Comparison of ENCODE assay signal across 20 mouse cellular contexts in the genomic region with DNA sequence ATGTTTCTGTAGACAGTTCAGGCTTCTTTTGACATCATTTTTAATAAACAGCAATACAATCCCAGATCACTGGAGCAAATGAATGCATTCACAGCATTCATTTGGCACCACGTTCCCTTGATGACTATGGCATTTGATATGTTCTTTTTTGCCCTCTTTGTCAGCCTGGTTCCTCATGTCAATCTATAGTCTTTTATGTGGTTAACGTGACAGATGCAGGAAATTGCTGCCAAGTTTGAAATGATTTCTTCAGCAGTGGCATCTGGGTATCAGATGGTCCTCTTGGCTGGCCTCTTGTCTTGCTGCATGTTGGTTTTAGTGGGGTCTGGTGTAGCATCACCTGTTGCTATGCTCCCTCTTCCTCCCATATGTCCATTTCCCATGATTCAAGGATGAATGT.
A peak's percentile ranks its signal among the peaks of the same experiment; 100 is the strongest.
DNase-seq lines count a peak whose midpoint lies in the region; ATAC-seq and TF ChIP-seq lines count a peak whose summit lies in the region.
"Had no signal": no experiment of that assay in that cellular context is flagged by ENCODE, and none has a peak within 500 bp of the region (broad histone marks: within the 10 kb centered on the region; RNA-seq: fewer than 3 reads in every experiment).

No protein-coding gene starts in this region.

- H3K36me3 ChIP-seq in forebrain, embryonic 13.5 days (ENCODE audit: poor library complexity, severe bottlenecking) = no peaks in the 10 kb centered on the region
- H3K36me3 ChIP-seq in forebrain, embryonic 10.5 days (replicated peaks) = no peaks in the 10 kb centered on the region
- H3K36me3 ChIP-seq in midbrain, postnatal 0 days (ENCODE audit: insufficient read depth, low read length) = no peaks in the 10 kb centered on the region
- no peaks in the 10 kb centered on the region for H3K36me3 ChIP-seq in midbrain, embryonic 13.5 days
- H3K36me3 ChIP-seq: hindbrain, embryonic 10.5 days; limb, embryonic 13.5 days; neural tube, embryonic 12.5 days had no signal

- no peak overlapping the region for H3K27ac ChIP-seq in forebrain, embryonic 13.5 days
- H3K27ac ChIP-seq in forebrain, embryonic 10.5 days = no peak overlapping the region
- no peak overlapping the region for H3K27ac ChIP-seq in midbrain, postnatal 0 days (ENCODE audit: low read depth, low read length)
- no peak overlapping the region for H3K27ac ChIP-seq in midbrain, embryonic 13.5 days
- H3K27ac ChIP-seq: gastrocnemius, adult 2 months; hindbrain, embryonic 10.5 days; limb, embryonic 13.5 days; neural tube, embryonic 12.5 days; stomach, postnatal 0 days had no signal

- 29% methylated on average over 2 of the region's 2 CpGs for WGBS in forebrain, embryonic 13.5 days
- 62% methylated on average over 2 of the region's 2 CpGs for WGBS in forebrain, embryonic 10.5 days
- 36% methylated on average over 2 of the region's 2 CpGs for WGBS in midbrain, postnatal 0 days
- 45% methylated on average over 2 of the region's 2 CpGs for WGBS in midbrain, embryonic 13.5 days

- no peak for TF ChIP-seq CTCF in midbrain, postnatal 0 days (IDR thresholded peaks at IDR 0.05)

- H3K4me3 ChIP-seq in forebrain, embryonic 13.5 days = no peak overlapping the region
- H3K4me3 ChIP-seq in forebrain, embryonic 10.5 days = no peak overlapping the region
- H3K4me3 ChIP-seq in midbrain, postnatal 0 days (ENCODE audit: low read depth, low read length) = no peak overlapping the region
- H3K4me3 ChIP-seq in midbrain, embryonic 13.5 days (replicated peaks) = no peak overlapping the region
- H3K4me3 ChIP-seq: erythroblast, embryonic 14.5 days; gastrocnemius, adult 2 months; hindbrain, embryonic 10.5 days; limb, embryonic 13.5 days; neural tube, embryonic 12.5 days had no signal

- H3K4me1 ChIP-seq in forebrain, embryonic 13.5 days = no peaks in the 10 kb centered on the region
- 0 out of 2 replicates have a peak, but pooled peaks cover 6% of the 10 kb centered on the region for H3K4me1 ChIP-seq in forebrain, embryonic 10.5 days
- no peaks in the 10 kb centered on the region for H3K4me1 ChIP-seq in midbrain, postnatal 0 days (ENCODE audit: insufficient read depth, low read length)
- 0 out of 2 replicates have a peak, but pooled peaks cover 3% of the 10 kb centered on the region for H3K4me1 ChIP-seq in midbrain, embryonic 13.5 days (replicated peaks)
- H3K4me1 ChIP-seq: hindbrain, embryonic 10.5 days; limb, embryonic 13.5 days; neural tube, embryonic 12.5 days had no signal

- DNase-seq in forebrain, embryonic 10.5 days (ENCODE audit: extremely low spot score, low spot score) = no peak
- DNase-seq in midbrain, postnatal 0 days (ENCODE audit: low spot score) = peak; percentile 61
- peak; percentile 56 for DNase-seq in brain, embryonic 18.5 days (ENCODE audit: low read depth, low spot score)
- peak; percentile 63 for DNase-seq in naive thymus-derived CD4-positive, alpha-beta T cell, adult 2 months (ENCODE audit: low read depth)
- DNase-seq in spleen, adult 12 weeks (ENCODE audit: low spot score) = no peak
- no peak for DNase-seq in right cerebral cortex, postnatal 4 days
- DNase-seq: adrenal gland, adult 2 months; gastrocnemius, adult 2 months; kidney, adult 2 months; spleen, adult 18-20 months had no signal

- no peak overlapping the region for H3K4me2 ChIP-seq in forebrain, embryonic 13.5 days
- no peak overlapping the region for H3K4me2 ChIP-seq in midbrain, postnatal 0 days (ENCODE audit: low read depth, low read length, poor library complexity, severe bottlenecking)
- H3K4me2 ChIP-seq in midbrain, embryonic 13.5 days (replicated peaks) = no peak overlapping the region
- H3K4me2 ChIP-seq: heart, embryonic 11.5 days; limb, embryonic 13.5 days; midbrain, embryonic 11.5 days; neural tube, embryonic 12.5 days had no signal

- peak; percentile 84 for ATAC-seq in forebrain, embryonic 13.5 days
- ATAC-seq in midbrain, postnatal 0 days (ENCODE audit: low FRiP score) = no peak
- ATAC-seq in midbrain, embryonic 13.5 days = no peak
- ATAC-seq: Patski had no signal

- H3K27me3 ChIP-seq in forebrain, embryonic 13.5 days = no peaks in the 10 kb centered on the region
- H3K27me3 ChIP-seq in forebrain, embryonic 10.5 days (ENCODE audit: poor library complexity, severe bottlenecking) = no peaks in the 10 kb centered on the region
- H3K27me3 ChIP-seq in midbrain, postnatal 0 days (ENCODE audit: insufficient read depth, low read length) = no peaks in the 10 kb centered on the region
- no peaks in the 10 kb centered on the region for H3K27me3 ChIP-seq in midbrain, embryonic 13.5 days
- H3K27me3 ChIP-seq: limb, embryonic 13.5 days; neural tube, embryonic 12.5 days had no signal

- H3K9ac ChIP-seq in forebrain, embryonic 13.5 days = no peak overlapping the region
- H3K9ac ChIP-seq in midbrain, postnatal 0 days (replicated peaks; ENCODE audit: low read length, poor library complexity, severe bottlenecking) = no peak overlapping the region
- no peak overlapping the region for H3K9ac ChIP-seq in midbrain, embryonic 13.5 days (replicated peaks)
- H3K9ac ChIP-seq: limb, embryonic 13.5 days; neural tube, embryonic 12.5 days had no signal

- H3K9me3 ChIP-seq in forebrain, embryonic 13.5 days (replicated peaks) = no peaks in the 10 kb centered on the region
- no peaks in the 10 kb centered on the region for H3K9me3 ChIP-seq in forebrain, embryonic 10.5 days
- H3K9me3 ChIP-seq in midbrain, postnatal 0 days (ENCODE audit: low read length) = no peaks in the 10 kb centered on the region
- H3K9me3 ChIP-seq in midbrain, embryonic 13.5 days = no peaks in the 10 kb centered on the region
- H3K9me3 ChIP-seq: hindbrain, embryonic 10.5 days; limb, embryonic 13.5 days; neural tube, embryonic 12.5 days had no signal

Comparison
In these comparisons a context has a peak if more than half of its experiments do, and no peak if none do; other contexts are left out.
1. DNase-seq: peak in midbrain, postnatal 0 days (single experiment), brain, embryonic 18.5 days (single experiment) and naive thymus-derived CD4-positive, alpha-beta T cell, adult 2 months (single experiment); none in forebrain, embryonic 10.5 days (single experiment), spleen, adult 12 weeks (single experiment) and right cerebral cortex, postnatal 4 days (single experiment).